Mouse (Mus musculus): ENCODE data around the gene Fam162a.
"Not testable (repeated sequence)": the region's sequence is repeated elsewhere in the genome, so short reads cannot be mapped to it uniquely, and the experiment has no call there.

Gene Fam162a

DNA sequence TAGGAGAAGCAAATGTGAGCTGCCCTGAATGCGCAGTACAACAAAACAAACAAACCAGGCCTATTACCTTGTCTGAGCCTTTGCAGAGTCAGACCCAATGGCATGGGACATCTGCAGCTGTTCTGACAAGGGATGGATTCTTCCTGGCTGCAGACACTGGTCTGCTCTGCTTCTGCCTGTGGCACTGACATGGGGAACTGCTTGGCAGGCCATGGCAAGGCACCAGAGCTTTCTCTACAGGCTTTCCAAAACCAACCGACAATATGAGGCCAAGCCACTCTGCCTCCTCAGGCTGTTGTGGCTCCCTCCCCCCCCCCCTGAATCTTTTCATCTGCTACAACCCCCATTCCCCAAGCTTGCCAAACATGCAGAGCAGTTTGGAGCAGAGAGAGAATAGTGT lies 8.1 kb downstream of the Fam162a start:
- in situ Hi-C loops (cut with MboI, MseI), result no loop called here

- in situ Hi-C loops (cut with MboI, MseI), result not testable (repeated sequence)
Observed at GRCm38 (mm10) chr16:36062534-36062933, 8.9 kb downstream of the Fam162a start.

DNA sequence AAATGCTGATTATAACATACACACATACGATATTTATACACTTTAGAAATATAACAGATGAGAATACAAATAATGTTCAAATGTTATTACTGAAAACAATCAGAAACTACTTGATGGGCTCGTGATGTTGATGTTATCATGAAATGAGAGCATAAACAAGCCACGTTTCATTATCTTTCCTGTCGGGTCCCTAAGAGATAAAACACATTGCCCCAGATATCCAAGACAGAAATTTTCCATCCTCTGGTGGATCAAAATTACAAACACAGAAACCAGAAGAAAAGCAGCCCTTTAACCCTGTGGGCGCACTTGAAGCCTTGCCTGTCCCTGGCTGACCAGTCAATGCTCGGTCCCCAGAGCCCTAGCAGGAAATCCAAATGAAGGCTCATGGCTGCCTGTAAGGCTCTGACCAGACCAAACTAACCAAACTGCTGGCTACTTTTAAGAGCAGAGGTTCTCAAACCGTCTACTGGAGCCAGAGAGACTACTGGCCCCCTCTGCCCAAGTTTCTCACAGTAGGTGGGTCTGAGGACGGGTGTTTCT lies 13.4 kb downstream of the Fam162a start:
- in situ Hi-C loops (cut with MboI, MseI), result no loop called here

DNA sequence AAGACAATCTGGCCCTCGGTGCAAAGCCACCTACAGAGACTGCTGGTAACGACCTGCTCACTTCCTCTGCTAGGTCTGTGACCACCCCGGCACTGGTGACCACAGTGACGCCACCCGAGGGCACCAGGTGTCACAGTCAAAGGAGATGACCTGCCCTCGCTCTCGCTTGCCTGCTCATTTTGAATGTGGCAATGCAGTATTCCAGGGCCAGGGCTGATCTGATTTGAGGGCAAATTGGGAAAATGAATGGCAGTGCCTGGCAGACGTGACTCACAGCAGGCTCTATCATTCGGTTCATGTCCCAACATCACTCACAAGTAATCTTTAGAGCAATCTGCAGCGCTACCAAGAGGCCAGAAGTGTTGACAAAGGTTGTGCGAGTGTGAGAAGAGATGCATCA lies 15.0 kb downstream of the Fam162a start:
- in situ Hi-C loops (cut with MboI, MseI), result no loop called here

DNA sequence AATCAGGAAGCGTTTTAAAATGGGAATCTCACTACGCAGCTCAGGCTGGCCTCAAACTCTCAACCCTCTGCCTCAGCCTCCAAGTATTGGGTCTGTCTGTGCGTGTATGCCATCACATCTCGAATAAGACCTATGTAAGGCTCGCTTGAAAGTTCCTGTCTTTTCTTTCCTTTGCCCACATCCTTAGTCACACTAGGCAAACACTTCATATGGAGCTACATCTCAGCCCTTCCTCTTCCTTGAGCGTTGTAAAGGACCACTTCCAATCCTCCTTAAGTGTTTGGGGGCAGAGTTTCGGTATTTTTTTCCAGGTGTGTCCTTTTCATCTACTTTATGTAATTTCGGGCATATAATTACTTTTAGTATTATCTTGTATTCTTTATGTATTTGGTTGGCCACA lies 16.5 kb downstream of the Fam162a start:
- in situ Hi-C loops (cut with MboI, MseI), result no loop called here

DNA sequence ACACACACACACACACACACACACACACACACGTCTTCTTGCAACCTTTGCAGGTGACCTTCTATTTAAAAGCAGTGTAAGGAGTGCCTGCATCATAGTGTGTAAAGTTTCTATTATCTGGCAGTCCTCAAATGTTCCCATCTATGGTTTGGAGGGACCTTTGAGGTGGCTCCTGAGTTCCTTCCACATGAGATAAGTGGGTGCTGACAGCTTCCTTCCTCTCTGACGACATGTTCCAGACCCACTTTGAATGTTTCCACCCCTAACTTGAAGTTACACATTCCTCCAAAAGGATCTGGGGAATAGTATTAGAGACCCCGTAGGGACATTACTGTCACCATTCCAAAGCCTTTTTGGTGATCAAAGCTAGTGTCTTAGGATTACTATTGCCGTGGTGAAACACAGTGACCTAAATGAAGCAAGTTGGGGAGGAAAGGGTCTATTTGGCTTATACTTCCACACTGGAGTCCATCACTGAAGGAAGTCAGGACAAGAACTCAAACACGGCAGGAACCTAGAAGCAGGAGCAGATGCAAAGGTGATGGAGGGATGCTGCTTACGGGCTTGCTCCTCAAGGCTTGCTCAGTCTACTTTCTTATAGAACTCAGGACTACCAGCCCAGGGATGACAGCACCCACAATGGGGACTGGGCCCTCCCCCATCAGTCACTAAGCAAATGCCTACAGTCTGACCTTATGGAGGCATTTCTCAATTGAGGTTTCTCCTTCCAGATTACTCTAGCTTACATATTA lies 17.7 kb downstream of the Fam162a start:
- in situ Hi-C loops (cut with MboI, MseI), result no loop called here

DNA sequence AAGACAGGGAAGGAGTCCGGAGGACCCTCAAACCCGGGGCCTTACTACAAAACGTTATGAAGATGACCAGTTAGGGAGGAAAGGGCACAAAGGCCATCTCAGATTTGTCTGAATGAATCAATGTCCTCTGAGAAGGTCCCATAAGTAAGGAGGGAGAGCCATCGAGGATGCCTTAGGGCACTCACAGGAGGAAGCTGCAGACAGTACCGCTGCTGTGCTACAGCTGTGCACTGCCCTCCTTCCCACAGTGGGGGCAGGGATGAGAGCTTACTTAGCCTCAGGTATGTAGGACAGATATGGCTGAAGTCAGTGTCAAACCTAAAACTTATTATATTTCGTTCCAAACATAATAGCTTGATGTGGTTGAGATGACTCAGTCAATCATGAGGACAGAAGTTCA lies 19.9 kb downstream of the Fam162a start:
- in situ Hi-C loops (cut with MboI, MseI), result no loop called here

DNA sequence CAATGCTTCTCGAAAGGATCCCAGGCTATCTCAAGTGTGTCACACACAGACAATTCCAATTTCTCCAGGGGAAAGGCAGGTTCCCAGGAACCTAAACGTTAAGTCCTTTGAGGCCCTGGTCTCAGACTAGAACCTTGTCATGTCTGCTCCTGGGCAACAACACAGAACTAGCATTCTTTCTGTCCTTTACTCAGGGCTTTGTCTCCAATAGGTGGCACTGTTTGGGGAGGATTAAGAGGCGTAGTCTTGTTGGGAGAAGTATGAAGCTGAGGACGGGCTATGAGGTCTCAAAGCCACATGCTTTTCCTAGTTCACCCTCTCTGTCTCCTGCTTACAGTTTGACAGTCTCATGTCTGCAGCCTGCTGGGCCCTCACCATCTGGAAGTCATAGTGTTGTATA lies 23.9 kb downstream of the Fam162a start:
- in situ Hi-C loops (cut with MboI, MseI), result no loop called here

DNA sequence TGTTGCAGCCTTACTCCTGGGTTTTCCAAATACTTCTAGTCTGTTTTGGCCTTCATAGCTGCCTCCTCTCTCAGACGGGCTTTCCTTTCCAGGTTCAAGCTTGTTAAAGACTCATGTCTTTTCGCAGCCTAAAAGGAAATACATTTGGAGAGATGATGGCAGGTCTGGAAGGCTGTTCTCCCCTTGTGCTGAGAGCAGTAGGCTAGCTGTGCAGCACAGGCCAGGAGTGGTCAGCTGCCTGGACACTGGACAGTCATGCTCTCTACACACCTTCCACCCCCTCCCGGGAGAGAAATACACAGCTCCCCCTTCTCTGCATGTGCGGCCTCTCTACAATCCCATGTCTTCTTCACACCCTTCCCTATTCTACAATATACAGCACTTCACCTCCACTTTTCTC lies 27.4 kb downstream of the Fam162a start:
- in situ Hi-C loops (cut with MboI, MseI), result no loop called here

GRCm38 (mm10) chr16:36043073-36043472 lies 28.3 kb downstream of the Fam162a start:
- in situ Hi-C loops (cut with MboI, MseI), result no loop called here

- in situ Hi-C loops (cut with MboI, MseI), result no loop called here
Observed at GRCm38 (mm10) chr16:36041625-36042020, 29.8 kb downstream of the Fam162a start.

DNA sequence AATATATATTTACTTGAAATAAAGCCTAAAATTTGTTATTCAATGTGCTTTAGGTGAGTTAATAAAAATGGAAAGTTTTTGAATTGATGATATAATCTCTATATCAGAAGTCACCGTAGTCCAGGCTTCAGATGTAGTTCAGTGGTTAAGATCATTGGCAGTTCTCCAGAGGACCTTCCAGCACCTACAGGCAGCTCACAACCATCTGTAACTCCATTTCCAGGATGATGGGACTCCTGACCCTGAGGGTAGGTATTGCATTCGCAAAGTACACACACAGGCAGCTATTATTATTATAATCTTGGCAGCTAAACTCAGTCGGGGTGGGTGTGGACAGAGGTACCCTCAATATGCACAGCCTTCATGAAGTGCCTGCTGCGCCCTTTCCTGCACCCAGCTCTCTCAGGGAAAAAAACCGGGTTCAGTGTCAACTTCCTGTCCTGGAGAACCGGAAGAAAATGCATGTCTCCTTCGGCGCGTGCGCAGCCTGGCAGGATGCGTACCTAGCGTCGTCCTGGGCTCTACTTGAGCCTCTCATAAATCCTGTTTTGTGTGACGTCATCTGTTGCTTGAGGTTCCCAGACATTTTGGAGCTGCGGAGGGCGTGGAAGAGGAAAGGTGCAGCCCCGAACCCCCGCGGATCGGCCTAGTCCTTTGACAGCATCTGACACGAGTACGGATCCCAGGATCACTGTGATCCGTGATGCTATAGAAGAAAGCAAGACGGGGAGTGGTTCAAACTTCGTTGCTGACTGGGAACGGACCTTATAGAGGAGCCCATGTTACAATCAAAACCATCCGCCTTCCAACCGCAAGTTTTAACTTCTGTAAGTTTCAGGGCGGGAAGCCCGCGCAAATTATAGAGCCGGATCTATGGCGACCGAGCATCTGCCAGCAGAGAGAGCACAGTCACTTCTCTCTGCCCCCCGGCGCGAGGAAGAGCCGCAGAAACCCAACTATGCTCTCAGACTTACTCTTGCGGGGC lies 30.5 kb downstream of the Fam162a start, which contains the start of gene Wdr5b:
Gene Wdr5b, plus strand, starts transcription at position 551 of the 985 bp plus-strand sequence.
- in situ Hi-C loops (cut with MboI, MseI), result no loop called here

GRCm38 (mm10) chr16:36028120-36028519 lies 43.3 kb downstream of the Fam162a start:
- in situ Hi-C loops (cut with MboI, MseI), result not testable (repeated sequence)

- in situ Hi-C loops (cut with MboI, MseI), result no loop called here
Observed at GRCm38 (mm10) chr16:36016335-36016734, 55.1 kb downstream of the Fam162a start.

DNA sequence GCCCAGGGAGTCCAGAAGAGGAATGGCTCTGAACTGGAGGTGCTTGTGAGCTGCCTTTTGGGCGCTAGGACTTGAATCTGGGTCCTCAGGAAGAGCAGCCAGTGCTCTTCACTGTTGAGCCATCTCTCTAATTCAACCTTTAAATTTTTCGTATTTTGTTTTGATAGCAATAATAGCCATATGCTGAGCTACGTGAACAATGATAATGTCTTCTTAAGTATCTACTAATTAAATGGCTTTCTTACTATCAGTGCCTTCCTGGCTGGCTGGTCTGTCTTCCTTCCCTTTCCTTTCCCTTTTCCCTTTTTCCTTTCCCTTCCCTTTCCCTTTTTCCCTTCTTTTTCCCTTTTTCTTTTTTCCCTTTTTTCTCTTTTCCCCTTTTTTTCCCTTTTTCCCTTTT lies 63.0 kb downstream of the Fam162a start:
- in situ Hi-C loops (cut with MboI, MseI), result loop anchor here (10.0 kb wide), 1 partner anchor 456 kb away; no protein-coding TSS in a partner anchor

- in situ Hi-C loops (cut with MboI, MseI), result loop anchor here (25.0 kb wide), 1 partner anchor 1863 kb away; the partner anchor contains the start of genes Gm36028 and Lrrc58
Observed at GRCm38 (mm10) chr16:35998852-35999251, 72.5 kb downstream of the Fam162a start.
